Mouse (Mus musculus): ENCODE measurements around the gene Agtr1b. TPM values are rescaled to one million over a fixed set of nuclear protein-coding genes. Genes with fewer than 3 reads are reported as not detected.

Gene Agtr1b
- polyA plus RNA-seq, 1 experiment from 2014 or later: 0.52 TPM

- H3K9me3 ChIP-seq (ENCODE audit: control insufficient read depth): no peaks in the 10 kb centered on the region
- ATAC-seq: no peak
- no peaks in the 10 kb centered on the region for H3K36me3 ChIP-seq (ENCODE audit: control insufficient read depth, insufficient read depth)
- H3K4me3 ChIP-seq (ENCODE audit: low read depth, low read length): no peak overlapping the region
- no peak overlapping the region for H3K27ac ChIP-seq (ENCODE audit: low read depth, low read length)
- no peak overlapping the region for H3K4me2 ChIP-seq (replicated peaks; ENCODE audit: low read depth)
- H3K9ac ChIP-seq (ENCODE audit: low read depth, low read length): no peak overlapping the region
- H3K4me1 ChIP-seq (replicated peaks; ENCODE audit: control insufficient read depth, insufficient read depth, low read length): no peaks in the 10 kb centered on the region
- 79% methylated on average over 2 of the region's 2 CpGs for WGBS
- no peak for TF ChIP-seq CTCF (IDR thresholded peaks at IDR 0.05; ENCODE audit: low read depth)
- H3K27me3 ChIP-seq (replicated peaks; ENCODE audit: control insufficient read depth, insufficient read depth, low read length): no peaks in the 10 kb centered on the region
Observed at GRCm38 (mm10) chr3:20288761-20289160, 78.2 kb downstream of the Agtr1b start.

- Histone ChIP-seq H3K9me3 (ENCODE audit: control insufficient read depth) (no peaks in the 10 kb centered on the region), H3K4me3 (ENCODE audit: low read depth, low read length) (no peak overlapping the region), H3K36me3 (ENCODE audit: control insufficient read depth, insufficient read depth) (no peaks in the 10 kb centered on the region), H3K27me3 (replicated peaks; ENCODE audit: control insufficient read depth, insufficient read depth, low read length) (no peaks in the 10 kb centered on the region), H3K4me1 (replicated peaks; ENCODE audit: control insufficient read depth, insufficient read depth, low read length) (no peaks in the 10 kb centered on the region), H3K9ac (ENCODE audit: low read depth, low read length) (no peak overlapping the region), H3K4me2 (replicated peaks; ENCODE audit: low read depth) (no peak overlapping the region), H3K27ac (ENCODE audit: low read depth, low read length) (no peak overlapping the region)
- 50% methylated on average over 1 of the region's 1 CpGs for WGBS
- no peak for ATAC-seq
- no peak for TF ChIP-seq CTCF (IDR thresholded peaks at IDR 0.05; ENCODE audit: low read depth)
Observed at GRCm38 (mm10) chr3:20281796-20282195, 85.2 kb downstream of the Agtr1b start.

- Histone ChIP-seq H3K9ac (ENCODE audit: low read depth, low read length) (no peak within 1 kb of the TSS), H3K36me3 (ENCODE audit: control insufficient read depth, insufficient read depth) (no peaks in the 10 kb centered on the region), H3K27me3 (replicated peaks; ENCODE audit: control insufficient read depth, insufficient read depth, low read length) (no peaks in the 10 kb centered on the region), H3K4me1 (replicated peaks; ENCODE audit: control insufficient read depth, insufficient read depth, low read length) (no peaks in the 10 kb centered on the region), H3K9me3 (ENCODE audit: control insufficient read depth) (no peaks in the 10 kb centered on the region), H3K4me2 (replicated peaks; ENCODE audit: low read depth) (no peak within 1 kb of the TSS), H3K4me3 (ENCODE audit: low read depth, low read length) (no peak within 1 kb of the TSS), H3K27ac (ENCODE audit: low read depth, low read length) (no peak within 1 kb of the TSS)
- TF ChIP-seq CTCF (IDR thresholded peaks at IDR 0.05; ENCODE audit: low read depth): no peak
- 87% methylated on average over 3 of the region's 3 CpGs for whole genome bisulfite sequencing
- no peak for ATAC-seq
Observed at GRCm38 (mm10) chr3:20275633-20276032, 91.3 kb downstream of the Agtr1b start, which contains the start of gene Cpb1. Cpb1 (minus strand) TSS chr3:20275733.

Other genes with a start within 250 kb of the Agtr1b start
- 42.4 and 45.3 TPM in 2 replicates for gene Gyg, start 211.9 kb downstream of the Agtr1b start, polyA plus RNA-seq (2015; fragmentation: Nextera tagmentation; extraction: Ambion mirVana)
- gene Cpa3, start 125.0 kb downstream of the Agtr1b start, polyA plus RNA-seq (2015; fragmentation: Nextera tagmentation; extraction: Ambion mirVana): 3.8 and 5.2 TPM in 2 replicates
- gene Cpb1, start 91.4 kb downstream of the Agtr1b start, polyA plus RNA-seq (2015; fragmentation: Nextera tagmentation; extraction: Ambion mirVana): 3.7 and 5.2 TPM in 2 replicates

Measured in intestine, postnatal 0 days (tissue).